Mouse (Mus musculus): ENCODE measurements around the gene March6.

DNA sequence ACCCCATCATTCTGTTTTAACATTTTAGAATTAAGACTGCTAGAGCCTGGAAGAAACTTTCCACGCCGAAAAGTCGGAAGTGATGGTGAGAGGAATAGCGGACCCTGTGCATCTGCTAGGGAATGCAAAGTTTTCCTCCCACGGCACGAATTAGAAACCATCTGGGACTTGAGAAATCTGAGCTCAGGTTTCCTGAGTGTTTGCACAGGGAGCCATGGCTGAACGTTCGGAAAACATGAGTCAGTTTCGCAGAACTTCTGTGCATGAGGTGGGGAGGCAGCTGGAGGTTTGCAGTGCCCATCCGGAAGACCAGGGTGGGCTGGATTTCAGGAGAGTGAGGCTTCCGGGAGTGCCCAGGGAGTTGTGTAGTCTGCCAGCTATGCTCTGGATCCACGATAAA is 102.3 kb downstream of the March6 start:
- TF ChIP-seq POLR2A (IDR thresholded peaks at IDR 0.05; ENCODE audit: control insufficient read depth, extremely low read depth, insufficient read depth, low read length, poor library complexity): no peak
- no peak for TF ChIP-seq CTCF (IDR thresholded peaks at IDR 0.05; ENCODE audit: borderline replicate concordance, control insufficient read depth, extremely low read depth, insufficient read depth, low read length, poor library complexity)
